Mouse (Mus musculus): ENCODE measurements around the gene Ears2.
"Not testable (repeated sequence)": the region's sequence is repeated elsewhere in the genome, so short reads cannot be mapped to it uniquely, and the experiment has no call there.

Gene Ears2

GRCm38 (mm10) chr7:122066945-122067516 lies at the start of gene Ears2, which contains the start of gene Ubfd1:
Gene Ears2 (minus strand): TSS chr7:122067263.
Gene Ubfd1 (plus strand): TSS chr7:122067175.
- DNase-seq (ENCODE audit: low read depth in 1 of 2, low spot score in 2 of 2), result peak; percentile 85 to 93

GRCm38 (mm10) chr7:122108206-122108605 lies 41.1 kb upstream of the Ears2 start:
- DNase-seq (ENCODE audit: low read depth in 1 of 2, low spot score in 2 of 2), result no peak

GRCm38 (mm10) chr7:122101747-122102244 lies 34.7 kb upstream of the Ears2 start, which contains the start of gene Ndufab1:
Gene Ndufab1 (minus strand): TSS chr7:122101886.
- peak; percentile 42 to 76 for DNase-seq (ENCODE audit: low read depth in 1 of 2, low spot score in 2 of 2)

- not testable (repeated sequence) for DNase-seq (ENCODE audit: low read depth in 1 of 2, low spot score in 2 of 2)
These were observed 34.1 kb upstream of the Ears2 start for GRCm38 (mm10) chr7:122101014-122101746.

- no peak for DNase-seq (ENCODE audit: low read depth in 1 of 2, low spot score in 2 of 2)
These were observed 32.2 kb upstream of the Ears2 start for GRCm38 (mm10) chr7:122099222-122099621.

- DNase-seq (ENCODE audit: low read depth in 1 of 2, low spot score in 2 of 2), result no peak
These were observed 30.9 kb upstream of the Ears2 start for GRCm38 (mm10) chr7:122098009-122098408.

- no peak for DNase-seq (ENCODE audit: low read depth in 1 of 2, low spot score in 2 of 2)
These were observed 27.7 kb upstream of the Ears2 start for GRCm38 (mm10) chr7:122094564-122095330.

GRCm38 (mm10) chr7:122087195-122087982 lies 20.3 kb upstream of the Ears2 start:
- no peak for DNase-seq (ENCODE audit: low read depth in 1 of 2, low spot score in 2 of 2)

- no peak for DNase-seq (ENCODE audit: low read depth in 1 of 2, low spot score in 2 of 2)
These were observed 14.0 kb upstream of the Ears2 start for GRCm38 (mm10) chr7:122081071-122081470.

GRCm38 (mm10) chr7:122079798-122080554 lies 12.9 kb upstream of the Ears2 start:
- DNase-seq (ENCODE audit: low read depth in 1 of 2, low spot score in 2 of 2), result no peak

GRCm38 (mm10) chr7:122074374-122074773 lies 7.3 kb upstream of the Ears2 start:
- DNase-seq (ENCODE audit: low read depth in 1 of 2, low spot score in 2 of 2), result no peak

- DNase-seq (ENCODE audit: low read depth in 1 of 2, low spot score in 2 of 2), result no peak
These were observed 686 bp upstream of the Ears2 start for GRCm38 (mm10) chr7:122067517-122068381.

GRCm38 (mm10) chr7:122066102-122066944 lies 740 bp downstream of the Ears2 start:
- no peak for DNase-seq (ENCODE audit: low read depth in 1 of 2, low spot score in 2 of 2)

GRCm38 (mm10) chr7:122065656-122066055 lies 1.4 kb downstream of the Ears2 start:
- DNase-seq (ENCODE audit: low read depth in 1 of 2, low spot score in 2 of 2), result no peak

- no peak for DNase-seq (ENCODE audit: low read depth in 1 of 2, low spot score in 2 of 2)
These were observed 10.4 kb downstream of the Ears2 start for GRCm38 (mm10) chr7:122056633-122057032.

GRCm38 (mm10) chr7:122050834-122051233 lies 16.2 kb downstream of the Ears2 start:
- DNase-seq (ENCODE audit: low read depth in 1 of 2, low spot score in 2 of 2), result no peak

GRCm38 (mm10) chr7:122048191-122048590 lies 18.9 kb downstream of the Ears2 start:
- DNase-seq (ENCODE audit: low read depth in 1 of 2, low spot score in 2 of 2), result no peak

- DNase-seq (ENCODE audit: low read depth in 1 of 2, low spot score in 2 of 2), result no peak
These were observed 20.2 kb downstream of the Ears2 start for GRCm38 (mm10) chr7:122046813-122047212.

Data from monocyte, adult 2 months (primary cell).